Mouse (Mus musculus) adipocyte (in vitro differentiated cells): ENCODE data around the gene Tmub2.

Experiments
- DNase-seq: peaks from one replicate; pipeline ENCODE4 v3.0.0-alpha.2; 2016; ENCODE audit warnings: low spot score

Tmub2 gene

DNA sequence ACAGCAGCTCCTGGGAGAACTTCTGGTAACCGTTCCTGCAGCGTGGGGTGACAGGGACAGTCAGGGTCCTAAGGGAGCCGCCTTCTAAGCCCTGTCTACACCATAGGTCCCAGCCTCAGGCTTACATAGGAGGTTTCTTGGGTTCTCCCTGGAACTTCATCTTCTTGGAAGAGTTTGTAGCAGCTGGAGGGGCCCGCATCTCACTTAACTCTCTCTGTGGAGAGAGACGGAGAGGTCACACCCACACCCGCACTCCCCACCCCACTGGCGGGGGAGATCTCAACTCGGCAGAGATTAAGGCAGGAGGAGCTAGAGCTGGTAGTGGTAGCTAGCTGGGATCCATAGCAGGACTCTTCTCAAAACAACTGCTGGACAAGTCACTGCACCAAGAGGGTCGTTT, 23.4 kb downstream of the Tmub2 start:
- no peak for DNase-seq

DNA sequence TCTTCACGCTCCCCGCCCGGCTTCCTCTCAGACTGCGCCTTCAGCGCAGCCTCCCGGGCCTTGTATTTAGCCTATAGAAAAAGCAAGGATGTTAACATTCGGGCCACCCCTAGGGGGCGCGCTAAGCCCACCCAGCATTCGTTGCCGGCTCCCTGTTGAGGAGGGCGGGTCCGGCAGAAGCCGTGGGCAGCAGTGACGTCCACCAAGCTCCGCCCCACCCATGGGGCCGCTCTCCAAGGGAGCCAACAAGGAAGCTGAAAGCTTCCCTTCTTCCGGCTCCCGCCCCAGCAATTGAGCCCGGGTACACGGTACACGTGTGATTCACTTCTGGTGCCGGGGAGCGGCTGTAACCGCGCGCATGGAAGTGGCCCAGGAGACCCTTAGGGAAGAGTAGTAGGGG, 24.2 kb downstream of the Tmub2 start:
- peak; percentile 88 for DNase-seq

DNA sequence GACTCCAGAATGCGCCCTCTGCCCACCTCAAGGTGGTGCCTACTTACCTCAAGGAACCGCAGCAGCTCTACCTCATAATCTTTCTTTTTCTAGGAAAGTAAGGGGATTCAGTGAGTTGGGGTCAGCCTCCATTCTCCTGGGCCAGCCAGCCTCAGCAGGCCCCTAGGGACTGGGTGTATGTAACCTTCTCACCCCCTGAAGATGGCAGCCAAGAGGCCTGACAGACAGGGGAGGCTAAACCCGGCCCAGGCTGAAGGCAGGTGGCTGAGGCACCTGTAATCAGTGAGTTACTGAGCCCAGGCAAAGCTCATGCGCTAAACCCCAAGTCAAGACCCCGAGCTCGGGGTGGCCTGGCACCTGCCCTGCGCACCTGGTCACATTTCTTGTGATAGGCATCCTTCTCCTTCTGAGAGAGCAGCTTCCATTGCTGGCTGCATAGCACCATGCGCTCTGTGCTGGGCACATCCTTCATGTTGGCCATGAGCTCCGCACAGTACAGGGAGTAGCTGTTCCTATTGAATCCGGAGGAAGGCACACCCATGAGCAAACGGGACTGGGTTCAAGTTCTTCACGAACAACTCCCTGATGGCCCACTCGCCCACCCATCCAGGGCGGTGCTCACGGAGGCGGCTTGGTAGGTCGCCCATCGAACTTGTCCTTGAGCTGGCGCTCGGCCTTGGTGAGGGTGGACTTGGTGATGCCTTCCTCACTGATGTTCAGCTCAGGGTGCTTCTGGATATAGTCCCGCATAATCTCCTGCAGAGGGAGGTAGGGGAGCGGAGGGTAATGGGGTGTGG, 25.3 kb downstream of the Tmub2 start:
- DNase-seq = no peak

DNA sequence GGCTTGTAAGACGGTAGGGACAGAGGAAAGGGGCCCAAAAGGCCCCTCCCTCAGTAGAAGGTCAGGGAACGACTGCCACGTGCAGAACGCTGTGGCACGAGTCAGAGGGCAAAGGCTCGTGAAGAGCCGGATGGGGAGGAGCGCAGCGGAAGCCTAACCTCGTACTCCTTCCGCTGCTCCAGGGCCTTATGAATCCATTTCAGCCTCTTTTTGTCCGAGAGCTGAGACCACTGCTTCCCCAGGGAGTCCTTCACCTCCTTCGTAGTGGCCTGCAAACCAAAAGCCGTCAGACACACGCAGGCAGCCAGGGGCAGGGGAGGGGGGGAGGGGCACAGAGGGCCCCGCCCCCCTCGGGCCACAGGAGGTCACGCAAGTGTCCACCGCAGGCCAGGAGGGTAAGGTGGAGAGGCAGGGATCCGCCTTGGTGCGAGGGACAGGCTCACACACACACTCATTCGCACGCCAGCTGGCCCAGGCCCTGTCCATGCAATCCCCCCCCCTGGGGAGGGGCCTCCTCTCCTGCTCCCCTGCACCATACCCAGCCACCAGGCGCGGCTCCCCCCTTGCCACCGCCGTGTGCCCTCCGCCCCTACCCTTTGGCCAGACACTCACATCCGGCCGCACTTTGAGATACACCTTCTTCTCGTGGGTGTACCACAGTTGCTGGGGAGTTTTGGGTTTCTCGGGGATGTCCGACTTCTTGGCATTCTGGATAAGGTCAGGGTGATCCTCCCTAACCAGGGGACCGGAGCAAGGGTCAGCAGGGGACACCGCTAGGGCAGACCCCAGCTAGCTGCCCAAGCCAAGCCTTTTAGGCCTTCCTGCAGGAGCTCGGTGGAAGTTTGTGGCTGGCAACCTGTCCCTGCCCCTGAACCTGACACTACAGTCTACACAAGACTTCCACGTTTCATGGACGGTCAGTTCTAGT, 26.3 kb downstream of the Tmub2 start:
- DNase-seq = no peak

DNA sequence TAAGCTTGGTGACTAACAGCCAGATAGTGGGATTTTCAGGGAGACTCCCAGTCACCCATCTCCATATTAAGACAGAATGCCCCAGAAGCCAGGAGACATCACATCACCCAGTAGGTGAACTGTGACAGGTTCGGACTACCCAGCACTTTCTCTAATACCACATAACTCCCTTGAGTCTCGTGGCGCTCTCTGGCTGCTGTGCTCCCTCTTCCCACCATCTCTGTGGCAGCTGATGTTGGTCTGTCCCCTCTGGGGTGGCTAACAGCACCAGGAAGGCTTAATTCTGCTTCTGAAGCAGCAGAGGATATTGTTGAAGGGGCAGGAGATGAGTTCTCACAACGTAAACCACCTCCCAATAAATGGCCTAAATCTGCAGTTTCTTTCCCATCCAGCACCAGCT, 27.2 kb downstream of the Tmub2 start:
- no peak for DNase-seq

DNA sequence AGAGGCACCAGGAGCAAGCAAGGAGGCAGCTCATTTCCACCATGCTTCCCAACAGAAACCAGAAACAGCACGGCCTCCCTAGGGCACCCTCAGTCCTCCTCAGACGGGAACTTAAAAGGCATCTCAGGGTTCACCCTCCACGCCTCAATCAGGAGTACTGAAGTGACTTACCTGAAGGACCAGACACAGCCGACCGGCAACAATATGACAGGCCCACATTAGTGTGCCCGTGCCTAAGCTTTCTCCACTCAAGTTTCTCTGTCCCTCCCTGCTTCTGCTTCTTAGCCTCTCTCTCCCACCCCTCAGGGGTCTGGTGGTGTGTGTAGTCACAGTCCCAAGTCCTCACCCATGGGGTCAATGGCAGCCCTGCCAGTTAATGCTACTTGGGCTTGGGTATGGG, 27.9 kb downstream of the Tmub2 start:
- no peak for DNase-seq

DNA sequence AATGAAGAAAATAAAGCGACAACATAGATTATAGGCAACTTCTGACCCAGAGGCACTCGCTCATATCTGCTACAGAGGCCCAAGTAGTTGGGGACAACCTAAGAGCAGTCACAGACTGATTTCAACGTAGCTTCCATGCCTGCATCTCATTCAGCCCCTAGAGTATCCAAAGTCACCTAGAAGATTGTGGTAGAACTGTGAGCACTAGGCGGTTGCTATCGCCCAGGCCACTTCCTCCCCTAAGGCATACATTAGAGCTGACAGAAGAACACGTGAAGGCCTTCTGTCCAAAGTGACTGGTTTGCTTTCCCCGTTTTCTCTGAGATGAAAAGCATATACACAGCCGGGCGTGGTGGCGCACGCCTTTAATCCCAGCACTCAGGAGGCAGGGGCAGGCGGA, 29.6 kb downstream of the Tmub2 start:
- no peak for DNase-seq

DNA sequence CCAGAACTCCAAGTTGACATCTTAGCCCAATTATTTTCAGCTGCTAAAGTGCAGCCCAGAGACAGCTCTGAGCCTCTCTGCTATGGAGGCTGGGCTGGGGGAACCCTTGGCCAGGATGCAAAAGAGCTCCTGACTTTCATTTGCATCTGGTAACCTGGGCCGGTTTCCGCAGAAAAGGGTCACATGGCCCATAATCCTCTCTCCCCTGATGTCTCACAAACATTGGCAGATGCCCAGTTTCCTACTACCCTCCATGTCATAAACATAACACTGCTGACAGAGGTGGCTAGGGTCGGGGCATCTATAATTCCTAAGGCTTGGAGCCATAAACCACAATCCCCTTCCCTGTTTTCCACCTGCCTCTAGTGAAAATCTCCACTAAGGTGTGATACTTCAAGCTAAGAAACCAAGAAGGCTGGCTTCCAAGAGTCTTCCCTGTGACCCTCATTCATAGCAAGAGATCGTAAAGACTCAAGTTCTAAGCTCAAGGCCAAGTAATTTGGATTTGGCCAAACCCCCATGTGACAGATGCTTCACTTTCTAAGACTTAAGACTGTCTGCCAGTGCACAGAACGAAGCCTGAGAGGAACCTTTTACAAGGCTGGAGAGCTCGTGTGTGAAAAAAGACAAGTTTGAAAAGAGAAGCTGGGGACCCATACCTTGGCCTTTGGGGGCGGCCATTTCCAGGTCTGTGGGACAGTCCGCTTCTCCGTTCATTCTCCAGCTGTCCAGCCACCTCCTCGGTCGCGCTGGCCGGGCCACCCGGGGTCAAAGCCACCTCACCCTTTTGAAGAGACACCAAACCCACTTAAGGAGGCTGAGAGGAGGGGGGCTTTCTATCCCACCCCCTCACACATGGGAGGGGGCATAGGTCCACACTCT, 31.2 kb downstream of the Tmub2 start:
- peak; percentile 46 for DNase-seq

DNA sequence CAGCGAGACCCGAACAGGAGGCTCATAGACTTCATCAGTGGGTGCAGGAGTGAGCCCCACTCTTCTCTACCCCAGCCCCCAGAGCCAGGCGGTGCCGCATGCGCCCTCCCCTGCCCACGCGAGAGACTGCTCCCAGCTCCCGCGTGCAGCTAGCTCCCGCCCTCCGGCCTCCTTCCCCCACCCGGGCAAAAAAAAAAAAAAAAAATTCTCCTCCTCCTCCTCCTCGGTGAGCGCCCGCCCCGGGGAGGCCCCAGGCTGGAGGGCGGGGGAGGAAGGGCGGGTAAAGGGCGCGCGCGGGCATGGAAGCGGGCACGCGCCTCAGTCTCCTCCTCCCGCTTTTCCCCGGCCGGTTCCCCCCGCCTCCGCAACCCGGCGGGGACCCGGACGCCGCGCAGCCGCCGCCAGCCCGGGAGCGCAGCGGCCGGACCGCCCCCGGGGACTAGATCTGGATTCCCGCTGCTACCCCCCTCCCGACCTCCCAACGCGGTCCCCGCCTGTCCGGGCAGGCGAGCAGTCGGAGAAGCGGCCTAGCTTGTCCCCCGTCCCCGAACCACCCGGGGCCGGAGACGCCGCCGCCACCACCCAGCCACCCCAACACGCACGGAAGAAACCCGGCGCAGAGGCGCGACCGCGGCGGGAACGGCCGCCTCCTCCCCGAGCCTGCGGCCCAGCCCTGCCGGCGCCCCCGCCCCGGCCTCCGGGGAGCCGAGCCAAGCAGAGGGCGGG, 32.0 kb downstream of the Tmub2 start:
- peak; percentile 84 for DNase-seq

DNA sequence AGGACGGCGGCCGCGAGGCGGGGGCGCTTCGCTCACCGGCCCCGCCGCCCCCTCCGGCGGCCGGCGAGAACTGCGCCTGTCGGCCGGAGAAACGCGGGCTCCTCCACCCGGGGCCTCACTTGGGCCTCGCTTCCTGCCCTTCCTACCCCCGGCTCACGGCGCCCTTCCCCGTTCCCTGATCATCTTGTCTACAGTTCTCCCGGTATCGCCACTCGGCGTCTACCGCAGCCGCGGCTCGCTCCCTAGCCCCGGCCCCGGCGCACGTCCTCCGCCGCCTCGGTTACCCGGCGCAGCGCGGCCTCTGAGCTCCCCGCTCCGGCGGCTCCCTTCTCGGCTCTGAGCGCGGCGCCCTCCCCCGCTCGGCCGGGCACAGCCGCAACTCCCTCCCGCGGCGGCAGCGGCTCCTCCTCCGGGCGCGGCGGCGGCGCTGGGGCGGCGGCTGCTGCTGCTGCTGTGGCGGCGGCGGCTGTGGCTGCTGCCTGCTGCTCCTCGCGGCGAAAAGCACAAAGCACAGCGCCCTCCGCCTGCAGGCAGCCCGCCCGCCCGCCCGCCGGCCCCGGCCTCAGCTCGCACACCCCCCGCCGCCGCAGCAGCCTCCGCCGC, 32.7 kb downstream of the Tmub2 start:
- DNase-seq = peak; percentile 55

DNA sequence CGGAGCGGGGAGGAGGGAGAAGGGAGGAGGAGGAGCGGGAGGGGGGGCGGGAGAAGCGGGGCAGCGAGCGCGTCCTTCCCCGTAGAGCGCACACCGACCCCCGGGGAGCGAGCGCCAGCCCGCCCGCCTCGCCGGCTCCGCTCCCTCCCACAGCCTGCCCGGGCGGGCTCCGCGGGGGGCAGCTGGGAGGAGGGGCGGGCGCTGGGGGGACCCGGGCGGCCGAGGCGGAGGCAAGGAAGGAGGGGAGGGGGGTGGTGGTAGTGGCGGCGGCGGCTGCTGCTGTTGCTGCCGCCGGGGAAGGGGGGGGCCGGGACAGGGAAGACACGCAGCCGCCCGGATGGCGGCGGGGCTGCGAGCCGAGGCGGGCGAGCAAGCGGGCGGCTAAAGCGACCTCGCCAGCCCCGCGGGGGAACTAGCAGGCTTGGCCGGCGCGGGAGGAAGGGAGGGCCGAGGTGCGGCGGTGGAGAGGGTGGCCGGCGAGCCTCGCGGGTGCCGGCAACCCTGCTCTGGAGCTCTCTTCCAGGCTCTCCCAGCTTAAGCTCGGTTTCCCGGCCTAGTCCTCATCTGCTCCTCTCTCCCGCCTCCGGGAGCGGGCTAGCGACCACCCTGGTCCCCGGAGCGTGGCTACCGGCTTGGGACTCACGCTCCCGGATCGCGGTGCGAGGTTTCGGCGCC, 33.3 kb downstream of the Tmub2 start:
- peak; percentile 63 for DNase-seq

DNA sequence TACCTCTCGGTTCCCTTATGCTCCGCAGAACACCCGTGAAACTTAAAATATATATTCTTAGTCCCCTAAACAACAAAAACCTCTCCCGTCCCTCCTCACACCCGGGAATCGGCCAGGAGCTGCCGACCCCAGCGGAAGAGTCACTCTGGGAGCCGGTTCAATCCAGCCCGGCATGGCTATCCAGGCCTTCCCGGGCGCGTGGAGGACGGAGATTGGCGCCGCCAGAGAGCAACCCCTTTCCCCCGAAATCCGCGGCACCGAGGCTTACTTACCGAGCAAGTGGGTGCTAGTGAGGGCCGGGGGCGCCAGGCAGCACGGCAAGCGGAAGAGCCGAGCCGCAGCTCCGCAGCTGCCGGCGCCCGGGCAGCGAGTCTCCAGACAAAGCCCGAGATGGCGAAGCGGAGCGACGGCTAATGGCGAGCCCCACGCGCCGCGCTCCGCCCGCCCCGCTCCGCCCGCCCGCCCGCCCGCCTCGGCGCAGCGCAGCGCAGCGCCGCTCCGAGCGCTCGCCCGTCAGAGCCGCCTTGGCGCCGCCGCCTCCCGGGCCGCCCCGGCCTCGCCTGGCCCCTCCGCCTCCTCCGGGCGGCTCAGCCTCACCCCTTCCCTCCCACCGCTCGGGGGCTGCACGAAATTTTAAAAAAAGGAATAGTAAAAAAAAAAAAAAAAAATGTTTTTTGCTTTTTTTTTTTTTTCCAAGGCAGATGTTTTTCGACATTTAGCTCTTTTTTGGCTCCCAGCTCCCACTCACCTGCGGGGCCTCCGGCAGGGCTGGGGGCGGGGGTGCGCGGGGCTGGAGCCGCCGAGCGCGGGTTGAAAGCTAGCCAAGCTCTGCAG, 34.1 kb downstream of the Tmub2 start:
- peak; percentile 58 for DNase-seq

DNA sequence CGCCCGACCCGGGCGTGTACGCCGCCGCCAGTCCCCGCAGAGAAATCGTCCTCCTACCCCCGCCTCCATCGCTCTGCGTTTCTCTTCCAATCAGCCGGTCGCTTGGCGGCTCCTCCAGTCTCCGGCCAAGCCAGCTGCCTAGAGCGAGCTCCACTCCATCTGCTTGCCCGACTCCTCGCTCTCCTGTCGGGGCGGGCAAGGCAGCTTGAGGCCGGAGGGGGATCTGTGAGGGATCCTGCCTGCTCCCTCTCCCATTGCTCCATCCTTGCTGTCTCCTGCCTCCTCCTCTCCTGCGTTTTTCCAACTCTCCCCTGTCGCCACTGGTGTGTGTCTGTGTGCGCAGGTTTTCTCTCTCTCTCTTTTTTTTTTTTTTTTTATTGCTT, 34.7 kb downstream of the Tmub2 start, which contains the start of gene Ubtf:
Ubtf (minus strand) TSS at position 333 of the 383 bp plus-strand sequence.
- peak; percentile 83 for DNase-seq

DNA sequence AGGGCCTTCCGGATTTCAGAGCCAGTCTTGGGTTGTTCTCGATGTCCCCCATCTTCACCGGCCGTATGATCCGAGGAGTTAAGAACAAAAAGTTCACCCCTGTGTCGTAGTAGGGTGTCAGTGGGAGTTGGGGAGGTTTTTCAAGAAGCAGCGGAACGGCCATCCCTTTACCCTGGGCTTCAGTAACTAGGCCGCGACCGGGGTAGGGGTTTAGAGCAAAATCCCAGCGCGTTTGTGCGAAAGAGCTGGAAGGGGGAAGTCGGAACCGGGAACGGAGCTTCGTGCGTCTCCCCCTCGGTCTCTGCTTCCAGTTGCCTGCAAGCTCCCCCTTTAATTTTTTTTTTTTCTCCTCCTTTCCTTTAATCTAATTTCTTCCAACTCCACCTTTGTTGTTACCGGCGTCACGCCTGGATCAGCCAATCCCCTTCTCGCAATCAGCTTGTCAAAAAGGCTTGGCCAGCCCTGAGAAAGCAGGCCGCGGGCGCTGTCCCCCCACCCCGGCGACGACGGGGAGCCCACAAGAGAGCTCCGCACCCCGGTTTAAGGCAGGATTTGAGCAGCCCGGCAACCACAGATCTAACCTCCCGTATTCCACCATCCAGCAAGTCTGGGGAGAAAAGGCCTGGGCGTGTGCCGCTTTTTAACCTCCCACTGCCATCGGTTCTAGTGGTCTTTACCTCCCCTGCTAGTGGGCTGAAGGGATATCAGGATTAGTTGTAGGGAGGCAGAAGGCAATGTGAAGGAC, 35.4 kb downstream of the Tmub2 start:
- DNase-seq = peak; percentile 87

DNA sequence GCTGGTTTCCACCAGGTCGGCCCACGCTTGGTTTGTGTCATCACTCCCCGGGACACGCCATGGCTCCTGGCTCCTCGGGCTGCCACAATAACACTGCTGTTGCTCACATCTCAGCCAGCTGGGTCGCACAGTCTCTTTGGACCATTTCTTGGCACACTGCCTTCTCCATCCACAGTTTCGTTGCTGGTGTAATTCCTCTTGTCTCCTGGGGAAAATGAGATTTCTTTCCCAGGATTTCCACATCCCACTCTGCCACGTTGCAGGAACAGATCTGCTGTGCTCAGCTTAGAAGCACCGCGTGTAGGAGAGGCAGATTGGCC, 35.9 kb downstream of the Tmub2 start:
- DNase-seq = peak; percentile 98

DNA sequence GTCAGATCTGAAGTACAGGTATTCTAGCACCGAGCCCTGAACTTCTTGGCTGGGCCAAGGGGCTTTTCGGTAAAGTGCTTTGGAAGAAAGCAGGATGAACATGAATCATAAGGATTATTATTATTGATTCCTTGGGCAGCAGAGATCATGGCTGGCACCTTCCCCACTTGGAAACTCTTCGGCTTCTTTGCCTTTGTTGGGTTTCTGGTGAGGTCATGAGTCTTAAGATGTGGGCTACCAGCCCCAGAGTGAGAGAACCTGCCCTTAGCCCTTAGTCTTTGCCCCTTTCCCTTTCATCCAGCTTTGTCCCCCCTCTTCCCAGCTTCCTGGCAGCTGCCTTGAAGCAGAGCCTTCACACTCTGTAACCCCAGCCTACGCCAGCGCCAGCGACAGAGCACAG, 37.2 kb downstream of the Tmub2 start:
- no peak for DNase-seq

DNA sequence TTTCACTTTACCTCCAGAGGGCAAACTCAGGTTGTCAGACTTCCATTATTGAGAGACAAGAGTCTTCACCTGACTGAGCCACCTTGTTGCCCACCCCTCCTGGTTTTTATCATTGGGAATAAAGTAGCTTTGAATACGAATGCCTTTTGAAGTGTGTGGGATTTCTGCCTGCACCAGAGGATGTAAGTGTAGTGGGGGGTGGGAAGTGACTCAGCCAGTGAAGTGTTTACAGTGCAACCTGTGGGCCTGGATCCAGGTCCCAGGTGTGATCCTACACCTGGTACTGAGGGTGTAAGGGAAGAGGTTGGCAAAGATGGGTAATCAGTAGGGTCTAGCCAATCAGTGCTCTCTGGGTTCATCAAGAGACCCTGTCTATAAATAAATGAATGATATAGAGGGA, 38.8 kb downstream of the Tmub2 start:
- no peak for DNase-seq

DNA sequence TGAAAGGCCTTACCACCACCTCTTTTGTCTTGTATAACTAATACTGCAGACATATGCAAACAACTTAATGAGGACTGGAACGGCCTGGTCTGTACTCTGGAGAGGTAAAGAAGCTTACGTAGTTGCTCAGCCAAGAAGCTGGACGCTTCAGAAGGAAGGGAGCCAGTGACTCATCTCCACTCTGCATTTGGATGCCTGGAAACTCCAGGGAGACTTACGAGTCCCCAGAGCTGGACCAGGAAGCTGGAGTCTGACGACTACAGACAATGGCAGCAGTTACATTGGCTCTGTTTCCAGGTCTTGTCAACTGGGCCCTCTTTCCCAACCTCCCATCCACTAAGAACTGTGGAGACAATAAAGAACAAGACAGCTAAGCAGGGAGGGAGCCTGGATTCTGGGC, 42.5 kb downstream of the Tmub2 start:
- DNase-seq = peak; percentile 65

DNA sequence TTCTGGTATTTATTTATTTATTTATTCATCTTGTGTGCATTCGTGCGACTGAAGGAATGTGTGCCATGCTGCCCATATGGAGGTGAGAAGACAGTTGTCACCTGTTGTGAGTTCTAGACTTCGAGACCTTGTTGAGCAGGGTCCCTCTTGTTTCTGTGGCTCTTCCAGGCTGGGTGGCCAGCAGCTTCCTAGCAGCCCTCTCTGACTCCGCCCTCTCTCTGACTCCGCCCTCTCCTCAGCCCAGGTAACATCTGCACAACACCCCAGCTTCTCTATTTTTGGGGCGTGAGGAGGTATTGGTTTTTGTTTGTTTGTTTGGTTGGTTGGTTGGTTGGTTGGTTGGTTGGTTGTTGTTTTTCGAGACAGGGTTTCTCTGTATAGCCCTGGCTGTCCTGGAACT, 43.1 kb downstream of the Tmub2 start:
- DNase-seq = no peak
